Mouse (Mus musculus): Measurements from ENCODE around the gene Maml2.

DNA sequence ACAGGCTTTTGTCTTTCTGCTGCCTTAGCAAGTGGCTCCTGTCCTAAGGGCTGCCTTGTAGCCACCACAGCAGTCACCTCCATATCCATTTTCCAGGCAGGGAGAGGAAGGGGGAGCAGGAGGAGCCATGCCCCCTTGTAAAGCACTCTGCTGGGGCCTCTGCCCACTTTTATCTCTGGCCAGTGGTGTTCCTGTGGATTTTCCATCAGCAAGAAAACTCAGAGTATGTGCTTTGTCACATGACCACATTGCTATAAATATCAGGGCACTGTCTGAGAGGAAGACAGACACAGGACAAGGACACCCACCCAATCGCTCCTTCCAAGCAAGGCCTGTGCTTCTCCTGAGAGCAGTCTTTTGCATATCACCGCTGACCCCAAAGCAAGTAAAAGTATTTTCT lies 405.3 kb downstream of the Maml2 start:
- TF ChIP-seq ZNF384 (IDR thresholded peaks at IDR 0.05; ENCODE audit: low read depth, low read length) (no peak), ZC3H11A (IDR thresholded peaks at IDR 0.05; ENCODE audit: borderline replicate concordance, low read depth, low read length) (no peak)
